Mouse (Mus musculus) right cerebral cortex, postnatal 14 days (tissue): Measurements from ENCODE around the gene Agmat.

Experiments
- DNase-seq: peaks from one replicate; pipeline ENCODE4 v3.0.0; 2022

Gene Agmat

GRCm38 (mm10) chr4:141746578-141747346, at the start of gene Agmat:
Gene Agmat, plus strand, starts transcription at chr4:141746672.
- DNase-seq = no peak

- no peak for DNase-seq
These were observed 41.8 kb upstream of the Agmat start for GRCm38 (mm10) chr4:141704625-141705024.

GRCm38 (mm10) chr4:141705331-141705730, 41.1 kb upstream of the Agmat start:
- peak; percentile 73 for DNase-seq

- DNase-seq = no peak
These were observed 38.5 kb upstream of the Agmat start for GRCm38 (mm10) chr4:141708005-141708404.

- no peak for DNase-seq
These were observed 37.5 kb upstream of the Agmat start for GRCm38 (mm10) chr4:141708971-141709370.

- no peak for DNase-seq
These were observed 35.2 kb upstream of the Agmat start for GRCm38 (mm10) chr4:141711250-141711649.

GRCm38 (mm10) chr4:141713598-141714142, 32.8 kb upstream of the Agmat start:
- DNase-seq = no peak

- no peak for DNase-seq
These were observed 31.4 kb upstream of the Agmat start for GRCm38 (mm10) chr4:141715027-141715426.

- no peak for DNase-seq
These were observed 28.8 kb upstream of the Agmat start for GRCm38 (mm10) chr4:141717633-141718032.

- DNase-seq = no peak
These were observed 27.2 kb upstream of the Agmat start for GRCm38 (mm10) chr4:141719304-141719703.

- DNase-seq = no peak
These were observed 25.5 kb upstream of the Agmat start for GRCm38 (mm10) chr4:141720761-141721523.

GRCm38 (mm10) chr4:141721961-141722360, 24.5 kb upstream of the Agmat start:
- no peak for DNase-seq

GRCm38 (mm10) chr4:141722731-141723672, 23.5 kb upstream of the Agmat start, which contains the start of gene Ddi2:
Gene Ddi2, minus strand, starts transcription at chr4:141723419.
- DNase-seq = peak; percentile 90

- no peak for DNase-seq
These were observed 22.8 kb upstream of the Agmat start for GRCm38 (mm10) chr4:141723673-141724068.

- no peak for DNase-seq
These were observed 21.9 kb upstream of the Agmat start for GRCm38 (mm10) chr4:141724594-141724993.

GRCm38 (mm10) chr4:141725277-141725676, 21.2 kb upstream of the Agmat start:
- DNase-seq = no peak

GRCm38 (mm10) chr4:141725738-141726137, 20.7 kb upstream of the Agmat start:
- DNase-seq = no peak

GRCm38 (mm10) chr4:141729266-141729665, 17.2 kb upstream of the Agmat start:
- no peak for DNase-seq

GRCm38 (mm10) chr4:141730401-141730800, 16.1 kb upstream of the Agmat start:
- DNase-seq = no peak

GRCm38 (mm10) chr4:141731766-141732165, 14.7 kb upstream of the Agmat start:
- DNase-seq = no peak

- peak; percentile 93 for DNase-seq
These were observed 11.8 kb upstream of the Agmat start for GRCm38 (mm10) chr4:141734446-141735205.

GRCm38 (mm10) chr4:141735206-141735560, 11.3 kb upstream of the Agmat start:
- DNase-seq = no peak
